In genomic region chr5:149692548-149692947, GRCm38 (mm10) we compare ENCODE assay signal across 14 mouse cellular contexts. TPM values are rescaled to one million over a fixed set of nuclear protein-coding genes. Genes with fewer than 3 reads are reported as not detected.
DNase-seq lines count a peak whose midpoint lies in the region; TF ChIP-seq lines count a peak whose summit lies in the region.
"Had no signal": no experiment of that assay in that cellular context is flagged by ENCODE, and none has a peak within 500 bp of the region (broad histone marks: within the 10 kb centered on the region; RNA-seq: fewer than 3 reads in every experiment).

No protein-coding gene starts in this region.

- no peak for TF ChIP-seq POLR2A in kidney, adult 2 months (IDR thresholded peaks at IDR 0.05; ENCODE audit: low read depth, low read length)

- no peak overlapping the region for H3K4me3 ChIP-seq in ES-E14 (ENCODE audit: insufficient read depth in 1 of 2, low read depth in 1 of 2, low read length in 2 of 2, poor library complexity in 1 of 2, severe bottlenecking in 1 of 2)
- H3K4me3 ChIP-seq in kidney, adult 2 months (ENCODE audit: insufficient read depth, low read depth, low read length), result no peak overlapping the region
- H3K4me3 ChIP-seq: forebrain, embryonic 10.5 days; midbrain, embryonic 13.5 days; neural tube, embryonic 13.5 days; stomach, embryonic 15.5 days had no signal

- H3K27ac ChIP-seq in ES-E14 (ENCODE audit: insufficient read depth, low read depth, low read length, poor library complexity, severe bottlenecking), result no peak overlapping the region
- H3K27ac ChIP-seq in kidney, adult 2 months (ENCODE audit: insufficient read depth, low read depth, low read length), result no peak overlapping the region
- H3K27ac ChIP-seq: forebrain, embryonic 10.5 days; midbrain, embryonic 13.5 days; neural tube, embryonic 13.5 days; stomach, embryonic 15.5 days had no signal

- no peaks in the 10 kb centered on the region for H3K27me3 ChIP-seq in kidney, adult 2 months (replicated peaks; ENCODE audit: control insufficient read depth, insufficient read depth, low read length)
- H3K27me3 ChIP-seq: midbrain, embryonic 13.5 days; neural tube, embryonic 13.5 days; stomach, embryonic 15.5 days had no signal

- no peak; the same call in 1 of the 2 replicates for TF ChIP-seq CTCF in kidney, adult 2 months (conservative IDR thresholded peaks at IDR 0.05; ENCODE audit: insufficient read depth, insufficient read length, low read depth, low read length)

- no peak overlapping the region for H3K9ac ChIP-seq in ES-E14 (ENCODE audit: insufficient read depth, low read depth, low read length, poor library complexity, severe bottlenecking)
- H3K9ac ChIP-seq: midbrain, embryonic 13.5 days; neural tube, embryonic 13.5 days; stomach, embryonic 15.5 days had no signal

- H3K4me1 ChIP-seq in ES-E14 (ENCODE audit: control insufficient read depth in 2 of 2, insufficient read depth in 2 of 2, low read length in 2 of 2, poor library complexity in 1 of 2), result no peaks in the 10 kb centered on the region
- H3K4me1 ChIP-seq in kidney, adult 2 months (ENCODE audit: control insufficient read depth, insufficient read depth, low read length), result no peaks in the 10 kb centered on the region
- H3K4me1 ChIP-seq: midbrain, embryonic 13.5 days; neural tube, embryonic 13.5 days; stomach, embryonic 15.5 days had no signal

- WGBS in kidney, adult 2 months, result 55% methylated on average over 11 of the region's 11 CpGs

- H3K36me3 ChIP-seq in ES-E14 (ENCODE audit: control insufficient read depth, insufficient read depth, low read length, poor library complexity, severe bottlenecking), result no peaks in the 10 kb centered on the region
- H3K36me3 ChIP-seq in kidney, adult 2 months (ENCODE audit: control insufficient read depth, insufficient read depth, low read length), result no peaks in the 10 kb centered on the region
- H3K36me3 ChIP-seq: stomach, embryonic 15.5 days had no signal

- H3K9me3 ChIP-seq in ES-E14 (ENCODE audit: control insufficient read depth, insufficient read depth, low read depth, low read length), result no peaks in the 10 kb centered on the region
- H3K9me3 ChIP-seq: midbrain, embryonic 13.5 days; neural tube, embryonic 13.5 days; stomach, embryonic 15.5 days had no signal

- in situ Hi-C loops in ES-E14 (cut with MboI; ENCODE audit: low sequenced_read_pairs in 2 of 2, unreplicated experiment in 2 of 2), result no loop called here

- peak; percentile 66 to 81 for DNase-seq in left cerebral cortex, adult 18-20 months (ENCODE audit: low spot score in 2 of 2)
- DNase-seq in left cerebral cortex, adult 8-10 months (ENCODE audit: low spot score in 2 of 2), result no peak
- DNase-seq in ES-E14 (ENCODE audit: low read depth, low spot score) (no peak), ZHBTc4 (ENCODE audit: low read depth, low spot score) (peak; percentile 62)
- DNase-seq in right cerebral cortex, postnatal 10 days (ENCODE audit: low spot score in 2 of 2), result peak; percentile 54 to 69
- no peak for DNase-seq in Muller cell, postnatal 12 days (ENCODE audit: inconsistent ontology term)
- no peak for DNase-seq in kidney, adult 2 months
- DNase-seq: cerebellum, adult 9-10 months; gastrocnemius, postnatal 25 days; lung, postnatal 36 days had no signal

TF ChIP-seq in ES-E14, 5 proteins besides CTCF, POLR2A, EP300 and RAD21:
- TF ChIP-seq ZC3H11A (IDR thresholded peaks at IDR 0.05; ENCODE audit: borderline replicate concordance, low read depth, low read length), result no peak
- TF ChIP-seq ZNF384 (IDR thresholded peaks at IDR 0.05; ENCODE audit: low read depth, low read length), result peak; percentile 75
TF ChIP-seq in ES-E14: peak in this region for 1.

RNA-seq across cellular contexts. Expression of gene B3glct, which starts 14.5 kb away (rescaled TPM):
- total RNA-seq in left cerebral cortex, adult 18-20 months (2021), result 10 to 100 TPM; 16.2 to 17.3 TPM
- 10 to 100 TPM; 16.4 to 21.1 (median 18.8) TPM for total RNA-seq in left cerebral cortex, adult 8-10 months (2022)
- 6.0 and 7.2 TPM in 2 replicates for total RNA-seq in ES-E14 (2012; rRNA removed)
- polyA plus RNA-seq in kidney, adult 2 months (2012; rRNA removed), result 6.4 TPM in 2 replicates

RNA-seq across cellular contexts. Expression of gene Hsph1, which starts 56.4 kb away (rescaled TPM):
- total RNA-seq in left cerebral cortex, adult 18-20 months (2021), result 100 to 1,000 TPM; 352 to 354 TPM
- 100 to 1,000 TPM; 269 to 310 (median 301) TPM for total RNA-seq in left cerebral cortex, adult 8-10 months (2022)
- total RNA-seq in ES-E14 (2012; rRNA removed), result 80.4 and 98.3 TPM in 2 replicates
- polyA plus RNA-seq in kidney, adult 2 months (2012; rRNA removed), result 21.7 and 24.0 TPM in 2 replicates

Comparison
In these comparisons a context has a peak if more than half of its experiments do, and no peak if none do; other contexts are left out.
1. DNase-seq: peak in left cerebral cortex, adult 18-20 months (2 of 2), ZHBTc4 (single experiment) and right cerebral cortex, postnatal 10 days (2 of 2); none in left cerebral cortex, adult 8-10 months (0 of 2), ES-E14 (single experiment), Muller cell, postnatal 12 days (single experiment) and kidney, adult 2 months (single experiment).